ENCODE assay signal across 15 mouse cellular contexts in the genomic region with DNA sequence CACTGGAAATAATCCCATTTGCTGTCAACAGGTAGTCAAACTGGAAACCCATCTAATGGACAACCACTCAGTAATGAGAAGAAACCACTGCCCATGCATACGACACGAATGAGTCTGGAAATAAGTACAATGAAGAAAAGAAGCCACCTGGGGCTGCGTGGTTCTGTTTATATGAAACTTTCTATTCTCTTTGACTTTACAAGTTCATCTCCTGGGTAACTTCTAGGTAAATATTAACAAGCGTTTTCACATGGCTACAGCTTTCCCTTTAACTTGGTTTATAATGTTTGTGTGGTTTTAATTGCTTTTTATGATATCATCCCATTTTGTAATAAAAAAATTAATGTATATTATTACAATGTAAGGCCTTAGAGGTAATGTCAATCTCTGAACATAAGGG.
"Had no signal": no experiment of that assay in that cellular context is flagged by ENCODE, and none has a peak within 500 bp of the region (broad histone marks: within the 10 kb centered on the region; RNA-seq: fewer than 3 reads in every experiment).

No protein-coding gene starts in this region.

- H3K9ac ChIP-seq: hindbrain, embryonic 14.5 days; lung, embryonic 14.5 days; neural tube, embryonic 15.5 days had no signal

- H3K27me3 ChIP-seq: neural tube, embryonic 15.5 days had no signal

- H3K36me3 ChIP-seq: limb, embryonic 10.5 days; midbrain, embryonic 10.5 days; neural tube, embryonic 15.5 days had no signal

- H3K4me3 ChIP-seq: limb, embryonic 10.5 days; midbrain, embryonic 10.5 days; myocyte; neural tube, embryonic 15.5 days had no signal

- H3K4me2 ChIP-seq: hindbrain, embryonic 14.5 days; lung, embryonic 14.5 days; neural tube, embryonic 15.5 days had no signal

- H3K27ac ChIP-seq: hindbrain, embryonic 14.5 days; limb, embryonic 10.5 days; midbrain, embryonic 10.5 days; neural tube, embryonic 15.5 days had no signal

- DNase-seq: kidney, adult 18-20 months; kidney, postnatal 14 days; layer of hippocampus, adult 9-11 months; lung, embryonic 14.5 days; lung, postnatal 10 days; lung, postnatal 4 days; midbrain, embryonic 14.5 days; right cerebral cortex, adult 18-20 months; right cerebral cortex, postnatal 25 days; thymus, postnatal 4 days had no signal

- H3K9me3 ChIP-seq: limb, embryonic 10.5 days; midbrain, embryonic 10.5 days; neural tube, embryonic 15.5 days had no signal
